Mouse (Mus musculus): Measurements from ENCODE around the gene Ulk4. TPM values are rescaled to one million over a fixed set of nuclear protein-coding genes. Genes with fewer than 3 reads are reported as not detected.

Gene Ulk4
- polyA plus RNA-seq, 1 experiment from 2014 or later, result 149 TPM

DNA sequence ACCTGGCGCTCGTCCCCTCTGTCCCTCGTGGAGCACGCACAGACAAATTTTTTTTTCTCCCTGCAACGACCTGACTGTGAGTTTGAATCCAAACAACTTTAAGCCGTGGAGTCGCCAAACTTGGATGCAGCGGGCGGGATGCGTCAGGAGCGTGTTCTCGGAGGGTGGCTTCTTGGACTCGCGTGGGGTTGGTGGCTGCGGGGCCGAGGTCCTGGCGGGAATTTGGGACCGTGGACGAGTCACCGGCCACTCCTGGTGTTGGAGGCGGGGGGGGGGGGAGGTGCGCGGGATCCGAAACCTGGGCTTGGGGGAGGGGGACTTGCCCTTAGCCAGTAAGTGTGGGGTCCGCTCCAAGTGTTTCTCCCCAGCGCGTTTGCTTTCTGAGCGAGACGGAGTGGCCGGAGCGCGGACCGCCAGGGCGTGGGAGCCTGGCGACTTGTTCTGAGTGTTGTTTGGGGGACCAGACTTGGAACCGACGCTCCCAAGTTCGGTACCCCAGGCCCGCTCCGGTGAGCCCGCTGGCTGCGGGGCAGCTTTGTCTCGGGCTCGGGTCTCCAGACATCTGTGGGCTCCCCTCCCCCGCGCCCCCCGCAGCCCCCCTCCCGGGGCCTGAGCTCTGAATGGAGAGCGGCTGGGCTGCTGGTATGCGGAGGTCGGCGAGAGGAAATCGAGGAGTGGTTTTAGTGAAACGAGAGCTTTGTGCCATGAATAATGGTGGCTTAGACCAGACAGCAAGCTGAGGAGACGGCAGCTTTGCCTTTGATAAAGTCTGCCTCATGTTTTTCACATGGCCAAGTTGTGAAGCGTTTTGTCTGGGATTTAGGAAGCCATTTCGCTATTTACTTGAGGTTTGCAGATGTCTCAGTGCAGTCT, 342.9 kb downstream of the Ulk4 start:
- ATAC-seq (ENCODE audit: borderline replicate concordance, extremely low read depth, low FRiP score, low TSS enrichment), result no peak
- 0 out of 2 replicates have a peak, but pooled peaks cover 5% of the 10 kb centered on the region for H3K36me3 ChIP-seq
- H3K9ac ChIP-seq, result peak overlapping the region; percentile 97
- 0% methylated on average over 54 of the region's 57 CpGs for WGBS
- H3K4me2 ChIP-seq, result peak overlapping the region; percentile 67
- H3K9me3 ChIP-seq, result no peaks in the 10 kb centered on the region
- no peaks in the 10 kb centered on the region for H3K27me3 ChIP-seq
- peak overlapping the region; percentile 96 for H3K27ac ChIP-seq
- H3K4me3 ChIP-seq, result peak overlapping the region; percentile 95
- peaks cover 46% of the 10 kb centered on the region for H3K4me1 ChIP-seq

DNA sequence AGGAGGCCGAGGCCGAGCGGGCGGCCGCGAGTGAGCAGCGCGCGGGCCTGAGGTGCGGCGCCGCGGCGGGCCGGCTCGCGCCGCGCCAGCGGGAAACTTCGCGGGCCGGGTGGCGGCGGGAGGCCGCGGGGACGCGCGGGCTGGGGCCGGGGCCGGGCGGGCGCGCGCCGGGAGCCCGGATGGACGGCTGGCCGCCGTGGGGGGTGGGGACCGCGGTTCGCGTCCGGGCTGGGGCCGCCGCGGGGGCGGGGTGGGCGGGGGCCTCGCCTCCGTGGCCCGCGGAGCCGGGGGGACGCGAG, 343.5 kb downstream of the Ulk4 start:
- ATAC-seq (ENCODE audit: borderline replicate concordance, extremely low read depth, low FRiP score, low TSS enrichment), result peak; percentile 66
- Histone ChIP-seq H3K9ac (peak overlapping the region; percentile 97), H3K36me3 (0 out of 2 replicates have a peak, but pooled peaks cover 5% of the 10 kb centered on the region), H3K27ac (peak overlapping the region; percentile 96), H3K4me2 (peak overlapping the region; percentile 67), H3K4me3 (peak overlapping the region; percentile 95), H3K27me3 (no peaks in the 10 kb centered on the region), H3K4me1 (peaks cover 43% of the 10 kb centered on the region), H3K9me3 (no peaks in the 10 kb centered on the region)
- WGBS, result 2% methylated on average over 38 of the region's 58 CpGs

DNA sequence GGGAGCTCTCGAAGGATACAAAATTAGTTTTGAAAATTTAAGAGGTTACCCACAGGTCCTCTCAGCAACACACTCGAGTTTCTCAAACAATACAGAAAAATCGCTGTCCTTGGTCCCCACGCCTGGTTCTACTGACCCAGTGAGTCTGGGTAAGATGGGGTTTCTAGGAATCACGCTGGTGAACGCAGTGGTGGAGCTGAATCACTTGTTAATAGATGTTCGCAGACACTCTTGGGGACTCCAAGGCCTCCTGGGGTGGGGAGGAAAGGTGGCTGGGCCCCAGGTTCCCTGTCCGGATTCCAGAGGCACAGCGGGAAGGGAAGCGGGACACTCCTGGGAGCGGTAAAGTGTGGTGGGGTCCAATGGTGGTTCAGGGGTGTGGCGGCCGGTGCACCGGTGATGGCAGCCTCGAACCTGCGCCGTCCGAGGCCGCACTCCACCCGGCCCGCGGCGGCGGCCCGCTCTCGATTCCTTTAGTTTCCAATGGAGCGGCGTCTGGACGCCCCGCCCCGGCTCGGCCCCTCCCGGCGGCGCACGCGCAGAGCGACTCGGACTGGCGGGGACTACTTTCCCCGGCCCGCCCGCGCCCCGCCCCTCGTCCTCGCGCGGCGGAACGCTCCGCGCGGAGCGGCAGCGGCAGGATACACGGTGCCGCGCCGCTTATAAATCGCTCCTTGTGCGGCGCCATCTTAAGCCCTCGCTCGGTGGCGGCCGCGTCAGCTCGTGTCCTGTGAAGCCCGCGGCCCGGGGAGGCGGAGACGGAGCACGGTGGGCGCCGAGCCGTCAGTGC, 344.0 kb downstream of the Ulk4 start:
- Histone ChIP-seq H3K27ac (peak overlapping the region; percentile 96), H3K27me3 (no peaks in the 10 kb centered on the region), H3K9me3 (no peaks in the 10 kb centered on the region), H3K4me3 (peak overlapping the region; percentile 95), H3K9ac (peak overlapping the region; percentile 97), H3K36me3 (0 out of 2 replicates have a peak, but pooled peaks cover 4% of the 10 kb centered on the region), H3K4me2 (peak overlapping the region; percentile 67), H3K4me1 (peaks cover 39% of the 10 kb centered on the region)
- peak; percentile 89 for ATAC-seq (ENCODE audit: borderline replicate concordance, extremely low read depth, low FRiP score, low TSS enrichment)
- WGBS, result 8% methylated on average over 51 of the region's 78 CpGs

DNA sequence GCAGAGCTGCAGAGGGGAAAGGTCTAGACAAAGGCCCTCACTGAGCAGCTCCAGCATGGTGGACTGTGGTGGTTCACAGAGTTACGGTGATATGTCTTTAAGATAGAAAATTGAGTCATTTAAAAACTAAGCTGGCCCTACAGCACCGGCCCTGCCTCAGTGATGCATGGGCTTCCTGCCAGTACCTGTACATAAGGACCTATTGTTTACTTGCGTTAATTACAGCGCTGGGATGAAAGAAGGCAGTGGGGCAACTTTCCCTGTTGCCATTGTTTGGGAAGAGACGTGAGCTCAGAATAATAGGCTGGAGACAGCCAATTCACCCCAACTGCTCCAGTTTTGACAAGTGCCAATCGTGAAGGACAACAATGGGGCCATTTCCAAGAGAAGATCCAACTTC, 344.6 kb downstream of the Ulk4 start:
- no peak overlapping the region for H3K4me3 ChIP-seq
- no peaks in the 10 kb centered on the region for H3K27me3 ChIP-seq
- no peak overlapping the region for H3K9ac ChIP-seq
- H3K4me1 ChIP-seq, result peaks cover 33% of the 10 kb centered on the region
- ATAC-seq (ENCODE audit: borderline replicate concordance, extremely low read depth, low FRiP score, low TSS enrichment), result no peak
- H3K9me3 ChIP-seq, result no peaks in the 10 kb centered on the region
- H3K36me3 ChIP-seq, result no peaks in the 10 kb centered on the region
- no peak overlapping the region for H3K4me2 ChIP-seq
- H3K27ac ChIP-seq, result peak overlapping the region; percentile 72
- 52% methylated on average over 6 of the region's 6 CpGs for WGBS

DNA sequence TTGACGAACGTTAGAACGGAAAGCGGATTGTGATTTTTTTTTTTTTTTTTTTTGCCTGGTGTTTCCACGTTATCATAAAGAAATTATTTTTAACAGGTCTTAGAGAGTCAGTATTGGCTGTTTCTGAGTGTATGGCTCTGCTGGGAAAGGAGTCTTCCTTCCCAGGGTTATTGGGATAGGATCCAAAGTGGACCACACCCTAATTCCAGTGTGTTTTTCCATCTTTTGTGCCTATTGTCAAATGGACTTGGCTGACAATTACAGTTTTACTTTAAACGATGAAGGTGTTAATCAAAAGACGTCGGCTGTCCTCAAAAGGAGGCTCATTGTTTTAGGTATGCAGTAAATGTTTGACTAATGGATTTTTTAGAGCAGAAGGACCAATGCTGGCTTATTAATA, 346.2 kb downstream of the Ulk4 start:
- H3K36me3 ChIP-seq, result no peaks in the 10 kb centered on the region
- H3K4me3 ChIP-seq, result no peak overlapping the region
- no peaks in the 10 kb centered on the region for H3K9me3 ChIP-seq
- no peak for ATAC-seq (ENCODE audit: borderline replicate concordance, extremely low read depth, low FRiP score, low TSS enrichment)
- H3K9ac ChIP-seq, result no peak overlapping the region
- H3K27me3 ChIP-seq, result no peaks in the 10 kb centered on the region
- 50% methylated on average over 8 of the region's 8 CpGs for WGBS
- no peak overlapping the region for H3K4me2 ChIP-seq
- H3K4me1 ChIP-seq, result peaks cover 25% of the 10 kb centered on the region
- H3K27ac ChIP-seq, result no peak overlapping the region

DNA sequence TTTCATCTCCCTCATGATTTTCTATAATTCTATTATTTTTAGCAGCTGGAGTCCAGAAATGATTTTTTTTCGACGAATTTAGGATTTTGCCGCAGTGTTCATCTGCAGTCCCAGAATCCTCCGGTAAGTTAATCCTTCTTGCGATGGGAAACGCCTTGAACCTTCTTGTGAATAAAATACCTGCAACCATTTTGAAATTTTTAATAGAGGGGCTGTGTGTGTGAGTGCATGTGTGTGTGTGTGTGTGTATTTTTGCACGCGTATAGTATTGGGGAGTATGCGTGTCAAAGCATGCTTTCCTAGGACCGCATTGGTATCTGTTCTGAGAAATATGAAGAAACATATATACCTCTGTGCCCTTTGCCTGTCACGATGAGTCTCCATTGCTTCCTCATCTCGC, 347.0 kb downstream of the Ulk4 start:
- Histone ChIP-seq H3K4me3 (no peak overlapping the region), H3K36me3 (no peaks in the 10 kb centered on the region), H3K27me3 (no peaks in the 10 kb centered on the region), H3K4me1 (peaks cover 20% of the 10 kb centered on the region), H3K27ac (no peak overlapping the region), H3K4me2 (no peak overlapping the region), H3K9me3 (no peaks in the 10 kb centered on the region), H3K9ac (no peak overlapping the region)
- 93% methylated on average over 12 of the region's 12 CpGs for WGBS
- ATAC-seq (ENCODE audit: borderline replicate concordance, extremely low read depth, low FRiP score, low TSS enrichment), result no peak

DNA sequence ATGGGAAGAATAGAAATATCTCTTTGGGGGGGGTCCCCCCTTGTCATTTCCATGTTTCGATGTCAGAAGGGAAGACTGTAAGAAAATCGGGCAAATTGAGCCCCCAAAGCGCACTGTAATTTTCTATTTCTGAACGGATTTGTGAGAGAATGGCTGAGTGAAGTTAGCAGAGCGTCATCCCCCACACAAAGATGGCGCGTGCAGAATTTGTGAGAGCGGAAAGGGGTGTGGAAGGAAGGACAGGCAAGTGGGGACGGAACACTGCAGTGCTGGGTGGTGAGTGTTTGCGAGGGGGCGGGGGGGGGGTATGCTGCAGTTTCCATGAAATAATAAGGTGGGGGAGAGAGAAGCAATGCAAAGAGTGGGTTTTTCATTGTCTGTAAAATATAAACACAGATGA, 347.9 kb downstream of the Ulk4 start, which contains the start of gene Ctnnb1:
TSS of gene Ctnnb1 (plus strand) at position 136 of the 400 bp plus-strand sequence.
- no peaks in the 10 kb centered on the region for H3K27me3 ChIP-seq
- WGBS, result 85% methylated on average over 11 of the region's 11 CpGs
- no peaks in the 10 kb centered on the region for H3K9me3 ChIP-seq
- no peak within 1 kb of the TSS for H3K9ac ChIP-seq
- peaks cover 20% of the 10 kb centered on the region for H3K4me1 ChIP-seq
- no peak within 1 kb of the TSS for H3K4me3 ChIP-seq
- no peaks in the 10 kb centered on the region for H3K36me3 ChIP-seq
- H3K27ac ChIP-seq, result no peak within 1 kb of the TSS
- no peak for ATAC-seq (ENCODE audit: borderline replicate concordance, extremely low read depth, low FRiP score, low TSS enrichment)
- H3K4me2 ChIP-seq, result no peak within 1 kb of the TSS

DNA sequence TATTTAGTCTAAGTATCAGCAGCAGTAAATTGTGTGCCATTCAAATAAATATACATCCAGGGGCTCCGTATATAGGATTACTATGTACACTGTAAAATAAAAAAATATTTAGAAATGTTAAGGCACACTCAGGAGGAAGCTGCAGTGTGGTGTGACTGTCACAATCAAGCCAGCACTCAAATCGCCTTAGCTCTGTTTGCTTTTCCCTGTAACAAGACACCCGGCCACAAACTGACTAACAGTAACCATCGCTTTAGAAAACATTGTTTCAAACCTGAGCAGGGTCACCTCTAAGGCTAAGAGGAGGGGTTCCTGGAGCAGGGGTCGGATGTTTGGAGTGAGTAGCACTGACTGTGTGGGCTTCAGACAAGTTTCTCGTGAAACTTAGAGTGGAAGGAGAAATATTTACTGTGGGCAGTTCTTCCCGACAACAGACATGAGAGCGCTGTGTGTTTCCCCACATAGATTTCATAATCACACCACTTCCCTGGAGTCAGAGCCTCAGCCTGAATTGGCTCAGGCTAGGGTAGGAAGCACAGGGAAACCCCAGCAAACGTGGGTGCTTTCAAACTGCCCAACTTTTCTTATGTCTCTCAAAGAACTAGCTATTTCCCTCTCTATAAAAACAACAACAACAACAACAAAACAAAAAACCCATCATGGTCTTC, 349.9 kb downstream of the Ulk4 start:
- Histone ChIP-seq H3K36me3 (no peaks in the 10 kb centered on the region), H3K27me3 (no peaks in the 10 kb centered on the region), H3K4me1 (peaks cover 12% of the 10 kb centered on the region; the same call in 1 of the 2 replicates), H3K9me3 (no peaks in the 10 kb centered on the region), H3K4me3 (no peak overlapping the region), H3K9ac (no peak overlapping the region), H3K4me2 (no peak overlapping the region), H3K27ac (peak overlapping the region; percentile 2; the same call in 1 of the 2 replicates)
- 11% methylated on average over 9 of the region's 9 CpGs for WGBS
- no peak for ATAC-seq (ENCODE audit: borderline replicate concordance, extremely low read depth, low FRiP score, low TSS enrichment)

DNA sequence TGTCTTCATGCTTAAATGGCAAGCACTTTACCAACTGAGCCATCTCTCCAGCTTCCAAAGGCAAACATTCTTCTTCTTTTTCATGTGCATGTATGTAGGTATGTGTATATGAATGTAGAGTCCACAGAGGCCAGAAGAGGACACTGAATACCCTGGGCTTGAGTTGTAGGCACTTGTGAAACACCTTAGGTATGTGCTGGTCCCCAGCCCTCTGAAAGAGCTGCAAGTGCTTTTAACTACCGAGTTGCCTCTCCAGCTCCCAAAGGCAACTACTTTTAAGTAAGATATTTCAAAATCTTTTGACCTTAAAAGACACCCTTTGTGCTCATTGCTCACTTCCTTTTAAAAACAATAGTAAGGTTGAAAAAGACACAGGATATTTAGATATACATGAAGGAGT, 350.9 kb downstream of the Ulk4 start:
- no peaks in the 10 kb centered on the region for H3K36me3 ChIP-seq
- no peak overlapping the region for H3K4me2 ChIP-seq
- H3K4me3 ChIP-seq, result no peak overlapping the region
- H3K27ac ChIP-seq, result no peak overlapping the region; the same call in 1 of the 2 replicates
- H3K9ac ChIP-seq, result no peak overlapping the region
- H3K9me3 ChIP-seq, result no peaks in the 10 kb centered on the region
- no peak for ATAC-seq (ENCODE audit: borderline replicate concordance, extremely low read depth, low FRiP score, low TSS enrichment)
- peaks cover 12% of the 10 kb centered on the region; the same call in 1 of the 2 replicates for H3K4me1 ChIP-seq
- no peaks in the 10 kb centered on the region for H3K27me3 ChIP-seq
- WGBS, result 39% methylated on average over 1 of the region's 1 CpGs

DNA sequence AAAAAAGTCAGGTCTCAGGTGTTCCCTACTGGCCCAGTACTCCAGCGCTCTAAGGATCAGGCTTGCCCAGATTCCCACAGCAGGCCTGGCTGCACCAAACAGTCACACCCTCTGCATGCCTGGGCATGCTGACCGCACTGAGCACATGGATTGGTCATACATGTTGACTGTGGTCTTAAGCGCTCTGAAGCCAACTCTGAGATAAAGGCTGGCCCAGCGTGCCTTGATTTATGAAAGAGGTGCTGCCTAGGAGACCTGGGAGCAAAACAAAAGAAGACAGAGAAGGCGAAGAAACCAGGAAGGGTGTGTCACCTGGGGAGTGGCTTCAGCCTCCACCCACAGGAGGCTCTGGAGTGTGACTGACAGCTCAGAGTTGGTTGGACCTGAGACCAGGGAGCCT, 357.9 kb downstream of the Ulk4 start:
- Histone ChIP-seq H3K4me2 (no peak overlapping the region), H3K36me3 (no peaks in the 10 kb centered on the region), H3K4me1 (peaks cover 17% of the 10 kb centered on the region), H3K9ac (no peak overlapping the region), H3K27me3 (no peaks in the 10 kb centered on the region), H3K9me3 (no peaks in the 10 kb centered on the region), H3K27ac (peak overlapping the region; percentile 38; the same call in 1 of the 2 replicates), H3K4me3 (no peak overlapping the region)
- peak; percentile 41; the same call in 1 of the 2 replicates for ATAC-seq (ENCODE audit: borderline replicate concordance, extremely low read depth, low FRiP score, low TSS enrichment)
- 56% methylated on average over 5 of the region's 5 CpGs for WGBS

DNA sequence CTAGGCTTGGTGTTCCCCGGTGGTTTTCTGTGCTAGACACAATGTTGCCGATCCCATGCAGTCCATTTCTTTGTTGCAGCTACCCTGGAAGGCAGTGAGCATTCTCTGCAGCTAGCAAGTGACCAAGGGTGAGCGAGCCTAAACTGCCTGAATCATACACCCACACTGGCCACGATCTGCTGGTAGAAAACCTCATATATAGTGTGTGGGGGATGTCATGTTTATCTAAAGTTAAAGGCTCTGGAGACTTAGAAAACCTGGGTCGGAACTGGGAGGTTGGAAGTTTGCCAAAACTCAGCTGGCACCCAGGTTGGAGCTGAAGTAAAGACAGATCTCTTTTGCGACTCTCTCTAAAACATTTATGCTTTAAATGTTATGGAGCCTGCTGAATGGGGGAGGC, 358.4 kb downstream of the Ulk4 start:
- Histone ChIP-seq H3K27ac (peak overlapping the region; percentile 38; the same call in 1 of the 2 replicates), H3K4me1 (peaks cover 19% of the 10 kb centered on the region), H3K9me3 (no peaks in the 10 kb centered on the region), H3K27me3 (no peaks in the 10 kb centered on the region), H3K9ac (no peak overlapping the region), H3K4me3 (no peak overlapping the region), H3K4me2 (no peak overlapping the region), H3K36me3 (no peaks in the 10 kb centered on the region)
- no peak for ATAC-seq (ENCODE audit: borderline replicate concordance, extremely low read depth, low FRiP score, low TSS enrichment)
- 20% methylated on average over 6 of the region's 6 CpGs for WGBS
